16 mouse cellular contexts compared by ENCODE assay signal in genomic region chr11:34339693-34340092, GRCm38 (mm10). TPM values are rescaled to one million over a fixed set of nuclear protein-coding genes. Genes with fewer than 3 reads are reported as not detected.
"Had no signal": no experiment of that assay in that cellular context is flagged by ENCODE, and none has a peak within 500 bp of the region (broad histone marks: within the 10 kb centered on the region; RNA-seq: fewer than 3 reads in every experiment).

No protein-coding gene starts in this region.

- DNase-seq: lung, adult 18-20 months; lung, embryonic 14.5 days; lung, postnatal 10 days; lung, postnatal 4 days; right cerebral cortex, postnatal 14 days; thymus, adult 2 months; thymus, postnatal 25 days; thymus, postnatal 4 days had no signal

- H3K9ac ChIP-seq: lung, embryonic 14.5 days; midbrain, embryonic 13.5 days; midbrain, embryonic 15.5 days; neural tube, embryonic 12.5 days; stomach, embryonic 15.5 days had no signal

- H3K4me3 ChIP-seq: megakaryocyte, embryonic 14.5 days; midbrain, embryonic 13.5 days; midbrain, embryonic 15.5 days; neural tube, embryonic 12.5 days; stomach, embryonic 15.5 days had no signal

- ATAC-seq: midbrain, embryonic 13.5 days; midbrain, embryonic 15.5 days had no signal

- H3K27ac ChIP-seq: midbrain, embryonic 13.5 days; midbrain, embryonic 15.5 days; neural tube, embryonic 12.5 days; stomach, embryonic 15.5 days; stomach, postnatal 0 days had no signal

- H3K9me3 ChIP-seq: megakaryocyte, embryonic 14.5 days; midbrain, embryonic 13.5 days; midbrain, embryonic 15.5 days; neural tube, embryonic 12.5 days; stomach, embryonic 15.5 days had no signal

- H3K4me2 ChIP-seq: lung, embryonic 14.5 days; midbrain, embryonic 11.5 days; midbrain, embryonic 13.5 days; midbrain, embryonic 15.5 days; neural tube, embryonic 12.5 days; stomach, embryonic 15.5 days had no signal

- H3K36me3 ChIP-seq: midbrain, embryonic 13.5 days; midbrain, embryonic 15.5 days; neural tube, embryonic 12.5 days; stomach, embryonic 15.5 days had no signal

- H3K4me1 ChIP-seq: megakaryocyte, embryonic 14.5 days; stomach, embryonic 15.5 days had no signal

- H3K27me3 ChIP-seq: megakaryocyte, embryonic 14.5 days; midbrain, embryonic 13.5 days; midbrain, embryonic 15.5 days; neural tube, embryonic 12.5 days; stomach, embryonic 15.5 days had no signal

RNA-seq across cellular contexts. Expression of gene Fam196b, which starts 25.1 kb away (rescaled TPM):
- polyA plus RNA-seq: lung, embryonic 14.5 days; lung, embryonic 16.5 days had no signal
